Mouse (Mus musculus) natural killer cell, adult 2 months (primary cell): ENCODE data around the gene Enox1.

ENCODE experiments used
- DNase-seq, 2 experiments: peaks; one replicate each; pipeline ENCODE4 v3.0.0; 2022; ENCODE audit warnings: low spot score in 2 of 2

Gene Enox1

GRCm38 (mm10) chr14:77563922-77564321, 407.4 kb downstream of the Enox1 start:
- no peak for DNase-seq

GRCm38 (mm10) chr14:77567120-77567519, 410.6 kb downstream of the Enox1 start:
- DNase-seq = no peak

GRCm38 (mm10) chr14:77574436-77574835, 417.9 kb downstream of the Enox1 start:
- no peak for DNase-seq

- DNase-seq = no peak
Measured at GRCm38 (mm10) chr14:77576411-77576810, 419.8 kb downstream of the Enox1 start.

GRCm38 (mm10) chr14:77577481-77578251, 421.1 kb downstream of the Enox1 start:
- no peak for DNase-seq

- DNase-seq = no peak
Measured at GRCm38 (mm10) chr14:77578355-77578754, 421.8 kb downstream of the Enox1 start.

GRCm38 (mm10) chr14:77580106-77580936, 423.8 kb downstream of the Enox1 start:
- DNase-seq = no peak

GRCm38 (mm10) chr14:77580937-77581270, 424.3 kb downstream of the Enox1 start:
- no peak for DNase-seq

- no peak for DNase-seq
Measured at GRCm38 (mm10) chr14:77581616-77582015, 425.1 kb downstream of the Enox1 start.

GRCm38 (mm10) chr14:77584426-77584825, 427.9 kb downstream of the Enox1 start:
- no peak for DNase-seq

- no peak for DNase-seq
Measured at GRCm38 (mm10) chr14:77585031-77585800, 428.7 kb downstream of the Enox1 start.

GRCm38 (mm10) chr14:77586033-77586432, 429.5 kb downstream of the Enox1 start:
- DNase-seq = no peak

GRCm38 (mm10) chr14:77587182-77587581, 430.6 kb downstream of the Enox1 start:
- DNase-seq = no peak

- no peak for DNase-seq
Measured at GRCm38 (mm10) chr14:77593136-77593838, 436.7 kb downstream of the Enox1 start.

GRCm38 (mm10) chr14:77596216-77597175, 439.9 kb downstream of the Enox1 start:
- DNase-seq = no peak

- no peak for DNase-seq
Measured at GRCm38 (mm10) chr14:77599016-77599704, 442.6 kb downstream of the Enox1 start.

GRCm38 (mm10) chr14:77600773-77601172, 444.2 kb downstream of the Enox1 start:
- no peak for DNase-seq

- no peak for DNase-seq
Measured at GRCm38 (mm10) chr14:77601446-77601845, 444.9 kb downstream of the Enox1 start.

GRCm38 (mm10) chr14:77608182-77608839, 451.7 kb downstream of the Enox1 start:
- DNase-seq = no peak
